Mouse (Mus musculus): ENCODE measurements around the gene Sema6c. TPM values are rescaled to one million over a fixed set of nuclear protein-coding genes. Genes with fewer than 3 reads are reported as not detected.

Sema6c gene
- polyA plus RNA-seq (2017; shearing (Covaris generic)): 1 to 10 TPM in 1 of 2 experiments, under 1 TPM in 1; 0.65 to 2.3 TPM

DNA sequence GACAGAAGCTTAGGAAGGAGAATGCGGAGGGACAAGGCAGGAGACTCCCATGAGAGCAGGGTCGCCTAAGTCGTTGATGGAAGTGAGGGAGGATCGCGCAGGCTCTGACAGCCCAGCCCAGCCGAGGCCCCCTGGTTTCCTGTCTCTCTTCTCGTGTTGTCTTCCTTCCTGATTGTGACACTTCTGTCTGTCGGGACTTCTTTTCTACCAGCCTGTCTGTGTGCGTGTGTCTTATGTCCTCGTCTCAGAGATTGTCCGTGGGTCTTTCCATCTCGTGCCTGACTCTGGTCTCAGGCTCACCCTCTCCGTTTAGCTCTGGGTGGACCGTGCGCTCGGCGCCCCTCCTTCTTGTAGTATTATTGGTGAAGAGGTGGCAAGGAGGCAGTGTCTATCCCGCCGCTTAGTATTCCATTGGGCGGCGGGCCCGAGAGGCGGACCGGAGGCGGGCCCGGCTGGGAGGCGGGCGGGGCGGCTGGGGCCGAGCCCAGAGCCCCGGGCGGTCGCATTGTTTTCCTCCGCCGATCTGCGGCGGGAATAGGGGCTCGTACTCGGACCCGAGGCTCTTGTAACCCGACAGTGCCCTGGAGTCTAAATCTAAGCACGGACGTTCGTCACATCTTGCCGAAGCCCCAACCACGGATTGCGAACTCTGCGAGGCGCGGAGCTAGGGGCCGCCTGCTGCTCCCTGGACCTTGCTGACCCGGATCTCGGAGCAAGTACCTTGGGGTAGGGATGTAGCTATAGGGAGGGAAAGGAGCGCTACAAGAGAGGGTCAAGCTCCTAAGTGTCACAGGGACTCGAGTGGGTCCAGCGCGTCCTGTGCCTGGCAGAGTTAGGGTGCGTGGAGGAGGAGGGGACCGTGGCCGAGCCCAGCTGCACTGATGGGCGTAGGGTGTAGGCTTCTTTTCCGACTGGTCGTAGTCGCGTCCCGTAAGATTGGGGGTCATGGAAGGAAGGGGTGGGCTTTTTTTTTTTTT, at the start of gene Sema6c:
Gene Sema6c (plus strand): TSS at position 471 of the 977 bp plus-strand sequence.

DNA sequence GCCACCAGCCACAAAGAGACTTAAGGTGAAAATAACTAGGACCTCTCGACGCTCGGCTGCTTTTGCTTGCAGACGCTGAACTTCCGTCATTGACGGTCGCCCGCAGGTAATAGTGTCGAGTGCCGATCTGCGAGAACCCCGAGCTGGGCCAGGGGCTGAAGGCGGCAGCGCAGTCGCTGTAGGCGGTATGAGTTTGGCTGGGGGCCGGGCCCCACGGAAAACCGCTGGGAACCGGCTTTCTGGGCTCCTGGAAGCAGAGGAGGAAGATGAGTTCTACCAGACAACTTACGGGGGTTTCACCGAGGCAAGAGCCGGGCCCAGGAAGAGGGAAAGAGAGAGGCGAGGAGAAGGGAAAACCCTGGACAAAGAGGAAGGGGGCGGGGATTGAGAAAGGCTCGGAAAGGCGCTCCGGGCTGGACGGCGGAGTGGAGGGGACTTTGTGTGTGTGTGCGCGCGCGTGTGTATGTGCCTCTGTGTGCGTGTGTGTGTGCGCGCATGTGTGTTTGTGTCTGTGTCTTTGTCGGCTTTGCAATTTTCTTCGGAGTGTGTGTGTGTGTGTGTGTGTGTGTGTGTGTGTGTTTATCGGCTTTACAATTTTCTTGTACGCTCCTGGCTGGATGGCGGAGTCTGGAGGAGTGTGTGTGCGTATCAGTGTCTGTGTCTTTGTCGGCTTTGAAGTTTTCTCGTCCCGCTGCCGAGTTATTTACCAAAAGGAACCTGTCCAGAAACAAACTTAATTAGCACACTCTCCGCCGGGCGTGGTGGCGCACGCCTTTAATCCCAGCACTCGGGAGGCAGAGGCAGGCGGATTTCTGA, 49.1 kb upstream of the Sema6c start, which contains the start of gene Vps72:
Gene Vps72 (plus strand): TSS at position 112 of the 816 bp plus-strand sequence.

DNA sequence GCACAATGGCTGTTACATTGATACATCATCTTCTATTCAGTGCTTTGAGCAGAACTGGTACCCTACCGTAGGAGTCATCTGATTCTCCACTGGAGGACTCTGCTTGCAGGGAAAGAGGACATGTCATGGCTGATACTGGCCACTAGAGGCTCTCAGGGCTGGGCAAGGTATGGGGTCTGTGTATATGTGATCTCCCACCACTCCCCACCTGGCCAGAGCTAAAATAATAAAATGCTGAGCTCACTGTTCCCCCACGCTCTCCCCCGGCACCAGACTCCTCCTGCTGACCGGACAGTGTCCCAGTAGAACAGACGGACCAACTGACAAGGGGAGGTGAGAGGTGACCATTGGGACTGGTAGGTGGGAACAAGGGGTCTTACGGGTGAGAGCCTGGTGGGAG, 36.0 kb upstream of the Sema6c start, which contains the start of gene Tmod4:
Gene Tmod4 (plus strand): TSS at position 231 of the 400 bp plus-strand sequence.

DNA sequence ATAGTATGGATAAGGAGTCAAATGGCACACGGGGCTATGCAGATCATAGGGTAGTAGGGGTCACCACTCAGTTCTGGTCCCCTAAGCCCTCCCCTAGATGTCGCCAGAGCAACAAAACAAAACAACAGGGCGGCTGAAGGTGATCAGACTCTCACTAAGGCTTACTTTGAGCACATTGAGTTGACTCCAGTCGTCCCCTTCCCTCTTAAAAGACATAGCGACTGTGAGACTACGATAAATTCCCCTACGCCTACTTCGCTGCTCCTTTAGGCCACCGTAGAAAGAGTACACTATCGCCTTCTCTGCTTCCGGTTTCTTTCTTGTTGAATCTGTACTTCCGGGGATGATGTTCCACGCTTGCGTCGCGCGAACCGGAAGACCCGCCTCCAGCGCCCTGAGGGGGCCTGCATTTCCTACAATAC, 26.6 kb upstream of the Sema6c start, which contains the start of the genes Scnm1 and Lysmd1:
Gene Scnm1 (minus strand): TSS at position 332 of the 422 bp plus-strand sequence.
Gene Lysmd1 (plus strand): TSS at position 409 of the 422 bp plus-strand sequence.

DNA sequence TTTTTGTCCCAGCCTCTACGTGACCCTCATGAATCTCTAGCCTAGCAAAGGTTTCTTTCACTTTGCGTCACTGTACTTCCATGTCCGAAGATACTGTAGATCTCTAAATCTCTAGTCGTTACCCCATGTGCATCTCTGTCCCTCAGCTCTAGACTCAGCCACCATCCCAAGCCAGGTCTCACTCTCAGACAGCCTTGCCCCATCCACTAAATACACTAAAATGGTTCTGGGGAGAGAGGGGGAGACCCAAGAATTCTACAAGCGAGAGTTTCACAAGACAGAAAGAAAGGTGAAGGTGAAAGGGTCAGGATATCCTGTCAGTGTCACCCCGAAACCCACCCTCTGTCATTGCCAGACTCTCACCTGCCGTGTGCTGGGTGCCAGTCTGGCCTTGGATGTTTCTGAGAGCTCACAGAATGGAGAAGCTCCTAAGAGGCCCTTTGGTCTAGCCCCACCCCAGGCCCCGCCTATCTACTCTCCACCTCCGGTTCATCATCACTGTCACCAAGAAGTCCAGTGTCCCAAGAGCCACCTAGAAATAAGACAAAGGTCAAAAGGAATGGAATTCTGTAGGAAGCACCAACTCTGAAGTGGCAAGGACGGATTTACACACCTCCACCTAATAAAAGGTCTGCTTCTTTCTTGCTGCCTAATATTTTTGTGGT, 18.2 kb upstream of the Sema6c start, which contains the start of gene Tnfaip8l2:
Gene Tnfaip8l2 (minus strand): TSS at position 409 of the 665 bp plus-strand sequence.

DNA sequence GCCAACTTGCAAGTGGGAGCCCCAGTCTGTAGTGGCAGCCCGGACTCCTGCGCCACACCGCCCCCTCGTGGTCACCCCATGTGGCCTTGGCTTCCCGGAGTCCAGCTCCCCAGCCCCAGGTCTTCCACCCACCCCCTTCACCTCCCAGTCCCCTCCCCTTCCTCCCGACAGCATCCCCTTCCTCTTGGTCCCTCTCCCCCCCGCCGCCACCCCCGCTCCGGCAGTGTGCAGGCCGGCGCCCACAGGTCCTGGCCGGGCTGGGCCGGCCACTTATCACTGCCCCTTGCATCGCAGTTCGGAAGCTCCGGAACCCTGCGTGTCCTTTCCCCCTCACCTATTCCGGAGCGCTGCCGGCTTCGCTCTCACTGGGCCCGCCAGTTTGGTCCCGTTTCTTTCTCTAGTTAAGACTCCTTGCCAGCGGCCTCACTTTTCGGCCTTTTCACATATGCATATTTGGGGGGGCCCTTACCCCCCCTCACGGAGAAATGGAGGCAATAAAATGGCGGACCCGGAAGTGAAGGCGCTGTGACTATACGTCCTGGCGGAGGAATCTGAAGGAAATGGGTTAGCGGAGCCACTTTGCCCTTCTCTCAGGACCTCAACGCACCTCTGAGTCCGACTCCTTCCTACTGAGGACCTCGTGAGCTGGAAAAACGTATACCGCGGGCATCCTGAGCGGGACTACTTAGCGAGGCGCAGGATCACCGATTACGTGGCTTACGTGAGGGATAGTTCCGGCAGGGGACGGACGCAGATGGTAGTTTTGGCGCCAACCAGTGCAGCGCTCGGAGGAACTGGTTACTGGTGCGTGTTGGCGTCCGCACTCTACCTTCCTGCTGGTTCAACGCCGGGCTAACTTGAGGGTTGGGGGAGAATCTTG, 57.2 kb downstream of the Sema6c start, which contains the start of gene Gabpb2:
Gene Gabpb2 (minus strand): TSS at position 662 of the 880 bp plus-strand sequence.

Other genes starting within 250 kb of the Sema6c start
- gene Selenbp1, start 227.4 kb upstream of the Sema6c start, polyA plus RNA-seq (2017; shearing (Covaris generic)): 1 to 10 TPM; 3.9 to 4.6 TPM
- gene Rfx5, start 206.4 kb upstream of the Sema6c start, polyA plus RNA-seq (2017; shearing (Covaris generic)): 10 to 100 TPM; 26.0 to 29.1 TPM
- 10 to 100 TPM; 13.5 to 17.2 TPM for gene Pi4kb, start 185.7 kb upstream of the Sema6c start, polyA plus RNA-seq (2017; shearing (Covaris generic))
- gene Zfp687, start 145.0 kb upstream of the Sema6c start, polyA plus RNA-seq (2017; shearing (Covaris generic)): 10 to 100 TPM; 53.2 TPM
- 100 to 1,000 TPM; 277 to 291 TPM for gene Psmd4, start 117.8 kb upstream of the Sema6c start, polyA plus RNA-seq (2017; shearing (Covaris generic))
- gene Pip5k1a, start 53.5 kb upstream of the Sema6c start, polyA plus RNA-seq (2017; shearing (Covaris generic)): 10 to 100 TPM; 24.4 to 30.3 TPM
- 100 to 1,000 TPM; 113 to 128 TPM for gene Vps72, start 49.4 kb upstream of the Sema6c start, polyA plus RNA-seq (2017; shearing (Covaris generic))
- gene Tmod4, start 36.0 kb upstream of the Sema6c start, polyA plus RNA-seq (2017; shearing (Covaris generic)): 1 to 10 TPM; 2.7 to 6.6 TPM
- 100 to 1,000 TPM in 1 of 2 experiments, 10 to 100 TPM in 1; 67.0 to 102 TPM for gene Scnm1, start 26.4 kb upstream of the Sema6c start, polyA plus RNA-seq (2017; shearing (Covaris generic))
- gene Lysmd1, start 26.4 kb upstream of the Sema6c start, polyA plus RNA-seq (2017; shearing (Covaris generic)): 10 to 100 TPM; 23.0 to 27.7 TPM
- 100 to 1,000 TPM; 214 to 231 TPM for gene Tnfaip8l2, start 18.1 kb upstream of the Sema6c start, polyA plus RNA-seq (2017; shearing (Covaris generic))
- gene Gabpb2, start 57.5 kb downstream of the Sema6c start, polyA plus RNA-seq (2017; shearing (Covaris generic)): 10 to 100 TPM; 22.9 to 29.6 TPM
- 100 to 1,000 TPM; 332 to 495 TPM for gene Cdc42se1, start 68.3 kb downstream of the Sema6c start, polyA plus RNA-seq (2017; shearing (Covaris generic))
- 10 to 100 TPM in 1 of 2 experiments, 1 to 10 TPM in 1; 4.8 to 10.1 TPM for gene Mllt11, start 71.7 kb downstream of the Sema6c start, polyA plus RNA-seq (2017; shearing (Covaris generic))
- gene Gm128, start 81.1 kb downstream of the Sema6c start, polyA plus RNA-seq (2017; shearing (Covaris generic)): 1 to 10 TPM in 1 of 2 experiments, under 1 TPM in 1; 0.71 to 2.3 TPM
- under 1 TPM; 0.20 to 0.34 TPM for gene Bnipl, start 90.7 kb downstream of the Sema6c start, polyA plus RNA-seq (2017; shearing (Covaris generic))
- gene Mindy1, start 120.9 kb downstream of the Sema6c start, polyA plus RNA-seq (2017; shearing (Covaris generic)): 10 to 100 TPM; 24.4 to 31.9 TPM
- gene Prune1, start 121.6 kb downstream of the Sema6c start, polyA plus RNA-seq (2017; shearing (Covaris generic)): 1 to 10 TPM; 6.1 to 6.3 TPM
- gene Anxa9, start 146.7 kb downstream of the Sema6c start, polyA plus RNA-seq (2017; shearing (Covaris generic)): 1 to 10 TPM in 1 of 2 experiments, under 1 TPM in 1; 0.53 to 2.8 TPM
- gene Cers2, start 154.3 kb downstream of the Sema6c start, polyA plus RNA-seq (2017; shearing (Covaris generic)): 100 to 1,000 TPM; 222 to 295 TPM
- 10 to 100 TPM; 27.5 to 32.4 TPM for gene Setdb1, start 196.7 kb downstream of the Sema6c start, polyA plus RNA-seq (2017; shearing (Covaris generic))
- under 1 TPM in 1 of 2 experiments, not detected in 1; 0.80 TPM for gene 4930558C23Rik, start 242.4 kb downstream of the Sema6c start, polyA plus RNA-seq (2017; shearing (Covaris generic))

Data from inflammation-experienced regulatory T-cells (primary cell).